Mouse (Mus musculus) CH12.LX (cell line): ENCODE results near the gene Plcb1. TPM values are rescaled to one million over a fixed set of nuclear protein-coding genes. Genes with fewer than 3 reads are reported as not detected.

Source experiments
- DNase-seq: peaks from one replicate; pipeline ENCODE4 v3.0.0-alpha.2; 2013; ENCODE audit errors: extremely low read depth
- H3K27ac ChIP-seq: 2 replicates; pipeline ENCODE4 v1.5.1; 2012; ENCODE audit warnings: low read depth, mild to moderate bottlenecking, control low read depth, moderate library complexity; ENCODE audit not compliant: insufficient read depth
- H3K27me3 ChIP-seq: replicated peaks from 2 replicates; pipeline ENCODE3; 2012; ENCODE audit warnings: inconsistent platforms
- H3K36me3 ChIP-seq, 2 experiments: replicated peaks in 1 of 2; 2 replicates each; pipeline versions ENCODE3 to v1.6.1; 2012; ENCODE audit warnings: inconsistent platforms in 1 of 2, low read length in 1 of 2, mild to moderate bottlenecking in 1 of 2, mixed read lengths in 1 of 2, moderate library complexity in 1 of 2; ENCODE audit not compliant: control insufficient read depth in 1 of 2, insufficient read depth in 1 of 2
- H3K4me1 ChIP-seq, 2 experiments: 2 replicates each; pipeline ENCODE4 v1.6.1; 2012; ENCODE audit warnings: inconsistent platforms in 1 of 2, moderate library complexity in 1 of 2; ENCODE audit not compliant: insufficient read depth in 2 of 2, control insufficient read depth in 1 of 2
- H3K4me2 ChIP-seq: 2 replicates; pipeline ENCODE4 v1.6.1; 2012; ENCODE audit warnings: low read depth, mild to moderate bottlenecking, control low read depth; ENCODE audit not compliant: poor library complexity, insufficient read depth, severe bottlenecking
- H3K4me3 ChIP-seq, 3 experiments: fragments of 150-350 bp in 1 of 3; sonication (generic) in 1 of 3; replicated peaks in 1 of 3; 2 replicates each; pipeline versions ENCODE3 to v1.5.1; 2011 to 2012; ENCODE audit warnings: low read depth in 2 of 3, low read length in 2 of 3, mild to moderate bottlenecking in 2 of 3, moderate library complexity in 2 of 3, control low read depth in 1 of 3, improper control_type of control experiment in 1 of 3, inconsistent platforms in 1 of 3, mixed read lengths in 1 of 3; ENCODE audit not compliant: poor library complexity in 1 of 3
- H3K79me2 ChIP-seq: replicated peaks from 2 replicates; pipeline ENCODE4 v1.6.1; 2012; ENCODE audit warnings: mild to moderate bottlenecking, moderate library complexity; ENCODE audit not compliant: control insufficient read depth, poor library complexity, insufficient read depth, severe bottlenecking; ENCODE audit errors: extremely low read depth
- H3K9ac ChIP-seq: 2 replicates; pipeline ENCODE4 v1.6.1; 2012; ENCODE audit warnings: low read depth, mild to moderate bottlenecking, control low read depth, moderate library complexity; ENCODE audit not compliant: insufficient read depth
- H3K9me3 ChIP-seq: replicated peaks from 2 replicates; pipeline ENCODE3; 2012; ENCODE audit warnings: low read length, inconsistent platforms, mixed read lengths
- CHD1 ChIP-seq: IDR thresholded peaks from 2 replicates; pipeline ENCODE4 v1.6.1; 2012; ENCODE audit warnings: low read depth, low read length, improper control_type of control experiment, inconsistent platforms
- E2F4 ChIP-seq: IDR thresholded peaks from 2 replicates; pipeline ENCODE4 v1.6.1; 2011; ENCODE audit warnings: low read depth, low read length, improper control_type of control experiment; ENCODE audit not compliant: insufficient replicate concordance
- EP300 ChIP-seq: IDR thresholded peaks from 2 replicates; pipeline ENCODE4 v1.6.1; 2011; ENCODE audit warnings: low read length, improper control_type of control experiment
- ETS1 ChIP-seq: conservative IDR thresholded peaks from 2 replicates; pipeline ENCODE4 v1.6.1; 2012; ENCODE audit warnings: low read depth, mild to moderate bottlenecking, inconsistent platforms, low read length, improper control_type of control experiment, moderate library complexity
- GABPA ChIP-seq: IDR thresholded peaks from 2 replicates; pipeline ENCODE4 v1.6.1; 2012; ENCODE audit warnings: low read depth, low read length, improper control_type of control experiment, inconsistent platforms; ENCODE audit not compliant: insufficient replicate concordance
- MAFK ChIP-seq: IDR thresholded peaks from 2 replicates; pipeline ENCODE4 v1.6.1; 2011; ENCODE audit warnings: low read length, improper control_type of control experiment; ENCODE audit not compliant: insufficient replicate concordance
- MAX ChIP-seq: IDR thresholded peaks from 2 replicates; pipeline ENCODE4 v1.6.1; 2011; ENCODE audit warnings: low read length, improper control_type of control experiment
- MAZ ChIP-seq: IDR thresholded peaks from 2 replicates; pipeline ENCODE4 v1.6.1; 2012; ENCODE audit warnings: low read depth, mild to moderate bottlenecking, inconsistent platforms, low read length, improper control_type of control experiment, moderate library complexity
- MEF2A ChIP-seq: IDR thresholded peaks from 2 replicates; pipeline ENCODE4 v1.6.1; 2014; ENCODE audit warnings: low read depth, mild to moderate bottlenecking, inconsistent platforms, low read length, improper control_type of control experiment, borderline replicate concordance
- MXI1 ChIP-seq: IDR thresholded peaks from 2 replicates; pipeline ENCODE4 v1.6.1; 2011; ENCODE audit warnings: mild to moderate bottlenecking, low read depth, low read length, improper control_type of control experiment
- MYC ChIP-seq: IDR thresholded peaks from 2 replicates; pipeline ENCODE4 v1.6.1; 2011; ENCODE audit warnings: low read depth, mild to moderate bottlenecking, improper control_type of control experiment, low read length
- PAX5 ChIP-seq: IDR thresholded peaks from 2 replicates; pipeline ENCODE4 v1.6.1; 2012; ENCODE audit warnings: low read length, inconsistent platforms, mixed read lengths
- RAD21 ChIP-seq: IDR thresholded peaks from 2 replicates; pipeline ENCODE4 v1.6.1; 2011; ENCODE audit warnings: low read depth, mild to moderate bottlenecking, low read length, improper control_type of control experiment, moderate library complexity
- SMC3 ChIP-seq: IDR thresholded peaks from 2 replicates; pipeline ENCODE4 v1.6.1; 2011; ENCODE audit warnings: low read depth, low read length, improper control_type of control experiment
- TBP ChIP-seq: conservative IDR thresholded peaks from 2 replicates; pipeline ENCODE4 v1.6.1; 2011; ENCODE audit warnings: low read depth, low read length, improper control_type of control experiment
- UBTF ChIP-seq: IDR thresholded peaks from 2 replicates; pipeline ENCODE4 v1.6.1; 2012; ENCODE audit warnings: low read depth, mild to moderate bottlenecking, inconsistent platforms, low read length, improper control_type of control experiment, moderate library complexity
- USF1 ChIP-seq: IDR thresholded peaks from 2 replicates; pipeline ENCODE4 v1.6.1; 2014; ENCODE audit warnings: low read depth, mild to moderate bottlenecking, inconsistent platforms, low read length, improper control_type of control experiment
- ZC3H11A ChIP-seq: IDR thresholded peaks from 2 replicates; pipeline ENCODE4 v1.6.1; 2012; ENCODE audit warnings: low read depth, mild to moderate bottlenecking, inconsistent platforms, low read length, improper control_type of control experiment
- ZKSCAN1 ChIP-seq: IDR thresholded peaks from 2 replicates; pipeline ENCODE4 v1.6.1; 2012; ENCODE audit warnings: low read depth, inconsistent platforms, low read length, improper control_type of control experiment, borderline replicate concordance
- ZNF384 ChIP-seq: IDR thresholded peaks from 2 replicates; pipeline ENCODE4 v1.6.1; 2012; ENCODE audit warnings: low read depth, low read length, improper control_type of control experiment, inconsistent platforms
- dilution Hi-C: fragments of 300-500 bp; cut with MboI; formaldehyde crosslinking; loops from 2 replicates; pipeline ENCODE4 v1.14.3; 2020; ENCODE audit warnings: low sequenced_read_pairs; ENCODE audit not compliant: extremely low pct_unique_long_range_greater_than_20kb, extremely low pct_ligation_motif_present
- in situ Hi-C: fragments of 300-500 bp; cut with MboI; formaldehyde crosslinking; loops from 3 replicates; pipeline ENCODE4 v1.14.3; 2019; ENCODE audit warnings: low sequenced_read_pairs, low pct_ligation_motif_present, low pct_unique_long_range_greater_than_20kb, mixed read lengths
- polyA plus RNA-seq: library from polyadenylated mRNA; unstranded; fragments of >175 nt; gene quantifications from 2 replicates; pipeline ENCODE4 v1.2.1, GENCODE M21; 2012; ENCODE audit warnings: low read depth; ENCODE audit not compliant: insufficient read length
- total RNA-seq, 2 experiments: library from RNA; depleted of rRNA; stranded (reverse); fragments of 300-350 nt in 1 of 2; fragments of >200 nt in 1 of 2; gene quantifications; 2 replicates each; pipeline ENCODE4 v1.2.3; 2012 to 2014

Plcb1 gene
- total and polyA plus RNA-seq, 3 experiments: not detected

- H3K4me2 ChIP-seq: no peak overlapping the region
Measured at GRCm38 (mm10) chr2:135474107-135474506, 688.2 kb downstream of the Plcb1 start.

DNA sequence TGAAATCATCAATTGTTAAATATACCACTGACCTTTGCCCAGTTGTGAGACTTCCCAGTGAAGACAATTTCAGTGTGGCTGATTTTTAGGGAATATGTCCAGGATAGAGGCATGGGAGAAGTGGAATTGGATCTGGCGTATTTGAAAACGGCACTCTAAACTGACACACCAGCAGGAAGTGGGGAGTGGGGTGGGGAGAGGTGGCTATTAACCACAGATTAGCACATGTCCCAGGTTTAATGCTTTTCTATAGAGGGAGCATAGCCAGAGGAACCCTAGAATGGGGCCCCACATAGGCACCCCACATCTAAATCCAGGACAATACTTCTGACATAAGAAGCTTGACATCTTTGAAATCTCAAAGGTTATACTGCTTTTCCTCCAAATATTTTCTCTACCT is 699.4 kb downstream of the Plcb1 start:
- dilution Hi-C loops: no loop called here
- TF ChIP-seq RAD21 (no peak), MYC (no peak), USF1 (no peak), CHD1 (no peak), SMC3 (no peak), UBTF (no peak), ZNF384 (no peak), MEF2A (no peak), ETS1 (no peak), EP300 (no peak), MAX (no peak), TBP (no peak)
- Histone ChIP-seq H3K27me3 (no peaks in the 10 kb centered on the region), H3K4me1 (no peaks in the 10 kb centered on the region), H3K79me2 (no peaks in the 10 kb centered on the region), H3K4me3 (no peak overlapping the region), H3K9ac (no peak overlapping the region), H3K27ac (no peak overlapping the region), H3K4me2 (no peak overlapping the region), H3K36me3 (no peaks in the 10 kb centered on the region), H3K9me3 (peaks cover 44% of the 10 kb centered on the region)
- DNase-seq: no peak
- in situ Hi-C loops: no loop called here

More at GRCm38 (mm10) chr2:135474107-135474506, 688.2 kb downstream of the Plcb1 start:
- H3K36me3 ChIP-seq: no peaks in the 10 kb centered on the region
- dilution Hi-C loops (no loop called here), in situ Hi-C loops (no loop called here)
- H3K4me3 ChIP-seq: no peak overlapping the region
- H3K79me2 ChIP-seq: no peaks in the 10 kb centered on the region
- no peak overlapping the region for H3K9ac ChIP-seq
- no peak for DNase-seq
- H3K27me3 ChIP-seq: no peaks in the 10 kb centered on the region
- no peak for TF ChIP-seq ZC3H11A
- TF ChIP-seq PAX5: no peak
- no peak for TF ChIP-seq USF1
- no peak for TF ChIP-seq E2F4
- TF ChIP-seq MYC: no peak
- TF ChIP-seq MXI1: no peak
- TF ChIP-seq CHD1: no peak
- TF ChIP-seq ZKSCAN1: no peak
- no peak for TF ChIP-seq RAD21
- TF ChIP-seq GABPA: no peak
- TF ChIP-seq MAFK: no peak
- TF ChIP-seq MEF2A: no peak
- no peak for TF ChIP-seq MAZ
- TF ChIP-seq, all 38 proteins: peak for 0
- no peak overlapping the region for H3K27ac ChIP-seq
- H3K4me1 ChIP-seq: no peaks in the 10 kb centered on the region
- peaks cover 57% of the 10 kb centered on the region for H3K9me3 ChIP-seq
